Mouse (Mus musculus): ENCODE measurements at regions not wholly inside any gene's neighbourhood (a gene's known extent, or its start where the extent isn't known, plus 50 kb on each side); places are given as distances from the start of the nearest gene placed in this dataset.

DNA sequence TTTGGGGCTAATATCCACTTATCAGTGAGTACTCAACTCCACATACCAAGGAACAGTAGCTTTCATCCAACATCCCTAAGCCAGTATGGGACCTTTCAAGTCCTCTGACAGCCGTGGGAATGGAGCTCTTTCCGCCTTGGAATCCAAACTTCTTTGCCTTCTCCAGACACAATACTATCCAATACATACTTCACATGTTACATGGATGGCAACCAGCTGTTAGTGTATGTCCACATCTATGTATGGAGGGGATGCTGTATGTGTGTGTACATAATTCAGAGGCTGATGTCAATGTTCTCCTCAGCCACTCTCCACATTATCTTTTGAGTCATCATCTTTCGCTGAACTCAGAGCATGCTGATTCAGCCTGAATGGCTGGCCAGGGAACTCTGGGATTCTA, 79.8 kb upstream of the Sp4 start:
- WGBS = 88% methylated on average over 3 of the region's 3 CpGs
- Histone ChIP-seq H3K4me3 (ENCODE audit: low read depth, low read length) (no peak overlapping the region), H3K36me3 (ENCODE audit: control insufficient read depth, insufficient read depth, low read length) (no peaks in the 10 kb centered on the region), H3K27me3 (ENCODE audit: control insufficient read depth, insufficient read depth, low read length) (no peaks in the 10 kb centered on the region), H3K4me1 (ENCODE audit: control insufficient read depth, insufficient read depth, insufficient read length, low read length) (no peaks in the 10 kb centered on the region), H3K27ac (ENCODE audit: insufficient read depth, low read depth, low read length) (no peak overlapping the region)
- TF ChIP-seq CTCF (IDR thresholded peaks at IDR 0.05; ENCODE audit: extremely low read depth, insufficient read length, insufficient replicate concordance, low read depth, low read length) (no peak), POLR2A (IDR thresholded peaks at IDR 0.05; ENCODE audit: low read depth, low read length) (no peak)

DNA sequence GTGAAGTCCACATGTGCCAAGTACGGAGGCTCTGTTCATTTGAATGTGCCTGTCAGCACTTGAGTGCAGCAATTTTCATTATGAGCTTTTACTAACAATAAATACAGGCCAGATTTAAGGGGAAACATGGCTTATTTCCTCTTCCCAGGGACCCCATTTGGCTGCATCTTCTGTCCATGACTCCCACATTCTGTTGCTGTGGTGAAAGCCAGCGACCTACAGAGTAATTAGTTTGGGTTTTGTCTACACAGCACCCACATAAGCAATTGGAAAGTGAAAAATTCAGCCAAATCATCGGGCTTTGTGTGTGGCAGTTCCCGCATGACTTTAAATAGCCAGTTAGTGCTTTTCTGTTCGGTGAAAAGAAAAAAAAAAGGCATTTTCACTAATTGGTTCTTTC, 76.7 kb upstream of the Sp4 start:
- Histone ChIP-seq H3K27me3 (ENCODE audit: control insufficient read depth, insufficient read depth, low read length) (no peaks in the 10 kb centered on the region), H3K27ac (ENCODE audit: insufficient read depth, low read depth, low read length) (no peak overlapping the region), H3K4me3 (ENCODE audit: low read depth, low read length) (no peak overlapping the region), H3K36me3 (ENCODE audit: control insufficient read depth, insufficient read depth, low read length) (no peaks in the 10 kb centered on the region), H3K4me1 (ENCODE audit: control insufficient read depth, insufficient read depth, insufficient read length, low read length) (no peaks in the 10 kb centered on the region)
- WGBS = 82% methylated on average over 5 of the region's 5 CpGs
- no peak for TF ChIP-seq CTCF (IDR thresholded peaks at IDR 0.05; ENCODE audit: extremely low read depth, insufficient read length, insufficient replicate concordance, low read depth, low read length)
- no peak for TF ChIP-seq POLR2A (IDR thresholded peaks at IDR 0.05; ENCODE audit: low read depth, low read length)

DNA sequence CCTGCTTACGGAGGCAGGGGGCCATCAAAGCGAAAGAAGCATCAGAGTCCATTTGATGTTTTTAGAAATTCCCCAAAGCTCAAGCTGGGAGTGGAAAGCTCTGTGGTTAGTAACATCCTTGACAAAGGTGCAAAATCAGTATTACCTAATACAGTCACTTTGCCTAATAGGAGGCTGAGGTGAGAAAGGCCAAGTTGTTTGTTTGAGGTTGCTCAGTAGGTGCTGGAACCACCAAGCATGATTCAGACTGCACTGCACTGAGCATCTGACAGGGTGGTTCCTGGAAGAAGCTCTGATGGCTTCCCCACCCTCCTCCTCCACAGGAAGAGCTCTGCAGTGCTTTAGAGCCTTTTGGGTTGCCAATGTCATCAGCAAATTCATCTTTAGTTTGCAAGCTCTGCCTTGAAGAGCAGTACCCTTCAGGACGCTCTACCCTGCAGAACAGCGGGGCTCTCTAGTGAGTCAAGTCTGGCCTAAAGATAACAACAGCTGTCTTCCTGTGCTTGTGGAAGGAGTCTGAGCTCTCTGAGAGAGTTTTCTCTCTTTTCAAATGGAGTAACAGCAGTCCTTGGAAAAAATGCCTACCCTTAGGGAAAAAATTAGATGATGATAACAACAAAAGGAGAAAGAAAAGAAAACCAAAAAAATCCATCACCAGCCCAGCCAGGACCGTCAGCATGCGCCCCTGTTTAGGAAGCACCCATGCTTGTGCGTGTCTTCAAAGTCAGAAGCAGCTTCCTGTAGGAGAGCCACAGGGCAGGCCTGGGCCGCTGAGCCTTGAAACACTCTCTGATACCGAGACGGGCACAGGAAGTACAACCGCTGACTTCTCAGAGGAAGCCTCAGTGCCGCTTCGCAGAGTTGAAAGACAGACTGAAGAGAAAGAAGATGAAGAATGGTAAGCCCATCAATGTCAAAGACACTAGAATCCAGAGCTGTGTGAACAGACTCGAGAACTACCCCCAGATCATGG, 75.6 kb upstream of the Sp4 start:
- TF ChIP-seq CTCF (IDR thresholded peaks at IDR 0.05; ENCODE audit: extremely low read depth, insufficient read length, insufficient replicate concordance, low read depth, low read length) = no peak
- no peak for TF ChIP-seq POLR2A (IDR thresholded peaks at IDR 0.05; ENCODE audit: low read depth, low read length)
- Histone ChIP-seq H3K36me3 (ENCODE audit: control insufficient read depth, insufficient read depth, low read length) (no peaks in the 10 kb centered on the region), H3K27me3 (ENCODE audit: control insufficient read depth, insufficient read depth, low read length) (no peaks in the 10 kb centered on the region), H3K4me3 (ENCODE audit: low read depth, low read length) (no peak overlapping the region), H3K4me1 (ENCODE audit: control insufficient read depth, insufficient read depth, insufficient read length, low read length) (no peaks in the 10 kb centered on the region), H3K27ac (ENCODE audit: insufficient read depth, low read depth, low read length) (peak overlapping the region; percentile 4; the same call in 1 of the 2 replicates)
- WGBS = 81% methylated on average over 14 of the region's 14 CpGs

DNA sequence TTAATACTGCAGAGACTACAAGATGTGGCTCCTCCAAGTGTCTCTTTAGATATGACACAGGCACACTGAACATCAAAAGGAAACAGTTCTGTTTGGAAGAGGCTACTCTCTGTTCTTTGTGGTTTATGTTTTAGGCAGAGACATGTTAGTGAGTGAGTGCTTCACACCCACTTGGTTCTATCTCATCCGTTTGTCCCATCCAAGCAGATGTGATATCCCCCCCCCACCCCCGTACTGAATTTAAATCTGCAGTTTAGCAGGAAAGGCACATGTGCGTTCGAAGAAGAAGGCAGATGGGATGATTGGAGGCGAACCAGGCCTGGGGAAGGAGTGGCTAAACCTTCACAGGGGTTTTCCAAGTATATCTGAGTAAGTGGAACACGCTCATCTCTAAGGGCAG, 72.0 kb upstream of the Sp4 start:
- H3K4me1 ChIP-seq (ENCODE audit: control insufficient read depth, insufficient read depth, insufficient read length, low read length) = no peaks in the 10 kb centered on the region
- H3K27me3 ChIP-seq (ENCODE audit: control insufficient read depth, insufficient read depth, low read length) = no peaks in the 10 kb centered on the region
- no peak overlapping the region for H3K4me3 ChIP-seq (ENCODE audit: low read depth, low read length)
- H3K27ac ChIP-seq (ENCODE audit: insufficient read depth, low read depth, low read length) = no peak overlapping the region
- TF ChIP-seq POLR2A (IDR thresholded peaks at IDR 0.05; ENCODE audit: low read depth, low read length) (no peak), CTCF (IDR thresholded peaks at IDR 0.05; ENCODE audit: extremely low read depth, insufficient read length, insufficient replicate concordance, low read depth, low read length) (no peak)
- H3K36me3 ChIP-seq (ENCODE audit: control insufficient read depth, insufficient read depth, low read length) = no peaks in the 10 kb centered on the region
- 76% methylated on average over 6 of the region's 6 CpGs for WGBS

DNA sequence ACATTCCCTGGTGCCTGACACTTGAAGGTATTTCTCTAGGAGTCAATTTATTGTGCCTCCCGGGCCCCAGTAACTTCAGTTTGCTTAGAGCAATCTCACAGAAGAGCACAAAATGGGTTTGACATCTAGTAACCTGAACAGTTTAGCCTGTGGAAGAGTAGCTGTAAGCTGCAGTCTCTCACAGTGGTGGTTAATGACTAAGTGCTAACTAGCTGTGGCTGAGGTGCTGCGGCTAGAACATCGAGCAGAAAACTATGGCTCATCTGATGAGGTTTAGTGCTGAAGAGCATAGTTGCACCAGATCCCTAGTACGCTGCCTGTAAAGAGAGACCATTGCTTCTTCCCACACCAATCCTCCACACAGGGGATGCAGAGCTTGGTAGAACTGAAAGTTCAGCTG, 70.7 kb upstream of the Sp4 start:
- TF ChIP-seq POLR2A (IDR thresholded peaks at IDR 0.05; ENCODE audit: low read depth, low read length) = no peak
- no peak for TF ChIP-seq CTCF (IDR thresholded peaks at IDR 0.05; ENCODE audit: extremely low read depth, insufficient read length, insufficient replicate concordance, low read depth, low read length)
- WGBS = 87% methylated on average over 4 of the region's 4 CpGs
- Histone ChIP-seq H3K27me3 (ENCODE audit: control insufficient read depth, insufficient read depth, low read length) (no peaks in the 10 kb centered on the region), H3K4me3 (ENCODE audit: low read depth, low read length) (no peak overlapping the region), H3K4me1 (ENCODE audit: control insufficient read depth, insufficient read depth, insufficient read length, low read length) (no peaks in the 10 kb centered on the region; the same call in 1 of the 2 replicates), H3K36me3 (ENCODE audit: control insufficient read depth, insufficient read depth, low read length) (no peaks in the 10 kb centered on the region), H3K27ac (ENCODE audit: insufficient read depth, low read depth, low read length) (no peak overlapping the region)

DNA sequence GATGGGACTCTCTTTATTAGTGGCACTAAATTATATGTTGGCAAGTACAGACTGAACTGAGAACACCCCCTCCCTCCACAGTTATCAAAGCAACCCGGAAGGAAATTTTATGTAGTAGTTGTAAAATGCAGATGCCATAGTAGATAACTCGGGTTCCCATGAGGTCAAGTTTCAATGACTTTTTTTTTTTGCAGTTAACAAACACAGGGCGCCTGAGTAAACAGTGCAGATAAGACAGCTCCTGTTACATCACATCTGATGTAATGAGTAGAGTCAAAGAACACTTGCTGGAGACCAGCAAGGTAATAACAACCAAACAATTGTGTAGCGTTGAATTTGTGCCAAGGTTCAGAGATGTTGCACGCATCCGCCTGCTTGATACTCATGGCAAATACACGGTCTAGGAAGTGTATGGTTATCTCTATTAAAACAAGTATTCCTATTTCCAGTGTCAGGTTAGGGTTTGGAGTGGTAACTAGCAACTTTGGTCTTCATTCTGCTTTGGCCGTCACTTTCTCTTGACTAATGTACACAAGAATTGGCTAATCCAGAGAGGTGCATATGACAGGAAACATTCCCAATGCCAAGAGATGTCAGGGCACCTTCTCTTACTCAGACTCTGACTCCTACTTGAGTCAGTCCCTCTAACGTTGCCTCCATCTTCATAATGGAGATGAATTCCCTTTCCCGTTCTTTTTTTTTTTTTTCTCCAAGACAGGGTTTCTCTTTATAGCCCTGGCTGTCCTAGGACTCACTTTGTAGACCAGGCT, 66.3 kb upstream of the Sp4 start:
- Histone ChIP-seq H3K36me3 (ENCODE audit: control insufficient read depth, insufficient read depth, low read length) (no peaks in the 10 kb centered on the region), H3K27ac (ENCODE audit: insufficient read depth, low read depth, low read length) (peak overlapping the region; percentile 39; the same call in 1 of the 2 replicates), H3K4me3 (ENCODE audit: low read depth, low read length) (no peak overlapping the region), H3K27me3 (ENCODE audit: control insufficient read depth, insufficient read depth, low read length) (no peaks in the 10 kb centered on the region), H3K4me1 (ENCODE audit: control insufficient read depth, insufficient read depth, insufficient read length, low read length) (peaks cover 4% of the 10 kb centered on the region; the same call in 1 of the 2 replicates)
- TF ChIP-seq POLR2A (IDR thresholded peaks at IDR 0.05; ENCODE audit: low read depth, low read length) = no peak
- no peak for TF ChIP-seq CTCF (IDR thresholded peaks at IDR 0.05; ENCODE audit: extremely low read depth, insufficient read length, insufficient replicate concordance, low read depth, low read length)
- WGBS = 22% methylated on average over 10 of the region's 10 CpGs

DNA sequence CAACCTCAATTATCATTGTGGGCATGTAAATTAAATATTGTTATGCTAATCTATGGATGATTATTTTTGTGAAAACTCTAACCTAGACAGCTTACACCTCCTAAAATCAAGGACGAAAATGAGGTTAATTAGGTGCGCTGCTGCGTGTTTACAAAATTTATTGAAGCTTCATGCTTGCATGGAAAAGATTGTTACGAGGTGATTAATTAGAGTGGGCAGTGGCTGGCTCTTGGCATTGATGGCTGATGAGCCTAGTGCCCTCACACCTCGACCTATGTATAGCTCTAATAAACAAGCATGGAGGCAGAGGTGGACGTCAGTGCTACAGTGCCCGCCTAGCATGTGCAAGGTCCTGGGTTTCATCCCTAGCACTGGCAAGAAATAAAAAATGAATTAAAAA, 51.6 kb upstream of the Sp4 start:
- H3K27me3 ChIP-seq (ENCODE audit: control insufficient read depth, insufficient read depth, low read length) = no peaks in the 10 kb centered on the region

More for the DNA sequence above, 51.6 kb upstream of the Sp4 start:
- no peak for TF ChIP-seq POLR2A (IDR thresholded peaks at IDR 0.05; ENCODE audit: low read depth, low read length)
- no peak for TF ChIP-seq CTCF (IDR thresholded peaks at IDR 0.05; ENCODE audit: extremely low read depth, insufficient read length, insufficient replicate concordance, low read depth, low read length)
- Histone ChIP-seq H3K36me3 (ENCODE audit: control insufficient read depth, insufficient read depth, low read length) (no peaks in the 10 kb centered on the region), H3K27ac (ENCODE audit: insufficient read depth, low read depth, low read length) (no peak overlapping the region), H3K4me3 (ENCODE audit: low read depth, low read length) (no peak overlapping the region), H3K4me1 (ENCODE audit: control insufficient read depth, insufficient read depth, insufficient read length, low read length) (no peaks in the 10 kb centered on the region)
- WGBS = 90% methylated on average over 7 of the region's 7 CpGs
